Comparison of ENCODE assay signal across 24 mouse cellular contexts in the genomic region with DNA sequence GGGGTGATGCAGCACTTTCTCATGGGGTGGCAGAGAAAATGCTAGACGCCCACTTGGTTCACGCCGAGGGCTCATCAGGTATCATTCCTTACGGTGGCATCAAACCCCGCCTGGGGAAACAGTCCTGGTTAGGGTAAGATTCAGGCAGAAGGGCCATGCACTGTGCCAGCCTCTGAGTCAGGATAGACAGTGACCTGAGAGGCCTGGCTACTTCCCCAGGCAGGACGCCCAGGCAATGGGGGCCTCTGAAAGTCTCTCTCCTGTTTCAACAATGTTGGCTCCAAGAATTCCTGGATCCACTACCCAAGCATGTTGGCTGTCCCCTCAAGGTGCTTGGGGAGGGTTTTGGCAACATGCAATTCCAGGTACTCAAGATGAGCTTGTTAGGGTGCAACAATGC. TPM values are rescaled to one million over a fixed set of nuclear protein-coding genes. Genes with fewer than 3 reads are reported as not detected.
DNase-seq lines count a peak whose midpoint lies in the region; ATAC-seq and TF ChIP-seq lines count a peak whose summit lies in the region.
"Had no signal": no experiment of that assay in that cellular context is flagged by ENCODE, and none has a peak within 500 bp of the region (broad histone marks: within the 10 kb centered on the region; RNA-seq: fewer than 3 reads in every experiment).

No protein-coding gene starts in this region.

- DNase-seq in forebrain, embryonic 14.5 days (ENCODE audit: low spot score) = no peak
- no peak for DNase-seq in forebrain, embryonic 10.5 days (ENCODE audit: extremely low spot score, low spot score)
- peak; percentile 75 for DNase-seq in gastrocnemius, adult 2 months
- DNase-seq in gastrocnemius, postnatal 14 days = no peak
- DNase-seq in forebrain, postnatal 0 days = no peak
- DNase-seq: adrenal gland, postnatal 10 days; adrenal gland, postnatal 36 days; cerebellum, adult 18-20 months; cerebellum, adult 9-10 months; cerebellum, postnatal 14 days; heart, adult 18-20 months; heart, postnatal 10 days; heart, postnatal 36 days; kidney, adult 18-20 months; kidney, adult 9 months had no signal

- no peak overlapping the region for H3K4me2 ChIP-seq in forebrain, embryonic 14.5 days (ENCODE audit: low read length)
- no peak overlapping the region for H3K4me2 ChIP-seq in forebrain, embryonic 16.5 days (ENCODE audit: low read length)
- H3K4me2 ChIP-seq in forebrain, postnatal 0 days (ENCODE audit: low read depth) = no peak overlapping the region
- H3K4me2 ChIP-seq: heart, embryonic 12.5 days; heart, embryonic 15.5 days; hindbrain, embryonic 13.5 days had no signal

- H3K36me3 ChIP-seq in forebrain, embryonic 14.5 days (ENCODE audit: control insufficient read depth, insufficient read depth, low read length) = peaks cover 27% of the 10 kb centered on the region
- peaks cover 48% of the 10 kb centered on the region for H3K36me3 ChIP-seq in forebrain, embryonic 10.5 days (replicated peaks)
- H3K36me3 ChIP-seq in forebrain, embryonic 16.5 days (ENCODE audit: control insufficient read depth, insufficient read depth) = no peaks in the 10 kb centered on the region
- H3K36me3 ChIP-seq in forebrain, postnatal 0 days (ENCODE audit: insufficient read depth) = peaks cover 19% of the 10 kb centered on the region; the same call in 1 of the 2 replicates
- H3K36me3 ChIP-seq: heart, embryonic 15.5 days had no signal

- H3K4me1 ChIP-seq in forebrain, embryonic 14.5 days (ENCODE audit: control insufficient read depth, insufficient read depth, low read length) = no peaks in the 10 kb centered on the region
- H3K4me1 ChIP-seq in forebrain, embryonic 10.5 days = no peaks in the 10 kb centered on the region
- peaks cover 18% of the 10 kb centered on the region for H3K4me1 ChIP-seq in forebrain, embryonic 16.5 days (replicated peaks; ENCODE audit: control insufficient read depth, insufficient read depth, low read length)
- 0 out of 2 replicates have a peak, but pooled peaks cover 5% of the 10 kb centered on the region for H3K4me1 ChIP-seq in forebrain, postnatal 0 days (ENCODE audit: insufficient read depth)
- H3K4me1 ChIP-seq: heart, embryonic 12.5 days; heart, embryonic 15.5 days; hindbrain, embryonic 10.5 days had no signal

- WGBS in forebrain, embryonic 14.5 days = 92% methylated on average over 6 of the region's 6 CpGs
- 94% methylated on average over 6 of the region's 6 CpGs for WGBS in forebrain, embryonic 10.5 days
- 88% methylated on average over 6 of the region's 6 CpGs for WGBS in forebrain, embryonic 16.5 days
- 84% methylated on average over 6 of the region's 6 CpGs for WGBS in forebrain, postnatal 0 days

- intact Hi-C loops in gastrocnemius, adult 2 months (cut with DNase I) = loop anchor here (5.0 kb wide), 2 partner anchors 63 to 333 kb away; no protein-coding TSS in a partner anchor
- intact Hi-C loops in gastrocnemius, postnatal 14 days (cut with DNase I; ENCODE audit: low total_unique reads) = no loop called here

- no peak overlapping the region for H3K9ac ChIP-seq in forebrain, embryonic 14.5 days (ENCODE audit: low read length)
- H3K9ac ChIP-seq in forebrain, embryonic 16.5 days (replicated peaks; ENCODE audit: low read depth, low read length) = no peak overlapping the region
- H3K9ac ChIP-seq in forebrain, postnatal 0 days = no peak overlapping the region
- H3K9ac ChIP-seq: heart, embryonic 12.5 days; heart, embryonic 15.5 days; hindbrain, embryonic 13.5 days had no signal

- no peaks in the 10 kb centered on the region for H3K9me3 ChIP-seq in forebrain, embryonic 14.5 days (replicated peaks; ENCODE audit: control insufficient read depth, low read length)
- H3K9me3 ChIP-seq in forebrain, embryonic 10.5 days = no peaks in the 10 kb centered on the region
- H3K9me3 ChIP-seq in forebrain, embryonic 16.5 days (ENCODE audit: control insufficient read depth, low read length) = no peaks in the 10 kb centered on the region
- H3K9me3 ChIP-seq in forebrain, postnatal 0 days (ENCODE audit: low read length) = no peaks in the 10 kb centered on the region
- H3K9me3 ChIP-seq: heart, embryonic 12.5 days; heart, embryonic 15.5 days; hindbrain, embryonic 10.5 days; hindbrain, embryonic 13.5 days had no signal

- H3K27ac ChIP-seq in forebrain, embryonic 14.5 days (ENCODE audit: low read depth, low read length) = peak overlapping the region; percentile 63; the same call in 1 of the 2 replicates
- no peak overlapping the region for H3K27ac ChIP-seq in forebrain, embryonic 10.5 days
- H3K27ac ChIP-seq in gastrocnemius, adult 2 months = peak overlapping the region; percentile 35
- peak overlapping the region; percentile 82 for H3K27ac ChIP-seq in forebrain, embryonic 16.5 days (ENCODE audit: low read length)
- peak overlapping the region; percentile 76 for H3K27ac ChIP-seq in forebrain, postnatal 0 days (ENCODE audit: low read depth, low read length)
- H3K27ac ChIP-seq: heart, embryonic 15.5 days; hindbrain, embryonic 10.5 days; hindbrain, embryonic 13.5 days had no signal

- no peak for ATAC-seq in forebrain, embryonic 14.5 days
- ATAC-seq in forebrain, embryonic 16.5 days = no peak
- ATAC-seq in forebrain, postnatal 0 days = no peak
- no peak for ATAC-seq in monocyte, adult 5-6 weeks (replicated peaks; ENCODE audit: insufficient number of reproducible peaks, low FRiP score, low TSS enrichment, poor library complexity, severe bottlenecking)
- ATAC-seq: CD4-positive, CD25-positive, alpha-beta regulatory T cell, adult 4 months; hindbrain, embryonic 16.5 days; intestine, embryonic 16.5 days had no signal

- TF ChIP-seq CTCF in gastrocnemius, adult 2 months (IDR thresholded peaks at IDR 0.05) = no peak
- TF ChIP-seq CTCF in forebrain, postnatal 0 days (IDR thresholded peaks at IDR 0.05; ENCODE audit: low read depth) = no peak

- no peaks in the 10 kb centered on the region for H3K27me3 ChIP-seq in forebrain, embryonic 14.5 days (replicated peaks; ENCODE audit: control insufficient read depth, insufficient read depth, low read length)
- H3K27me3 ChIP-seq in forebrain, embryonic 10.5 days (ENCODE audit: poor library complexity, severe bottlenecking) = no peaks in the 10 kb centered on the region
- H3K27me3 ChIP-seq in forebrain, embryonic 16.5 days (replicated peaks; ENCODE audit: control insufficient read depth, insufficient read depth, low read length) = no peaks in the 10 kb centered on the region
- no peaks in the 10 kb centered on the region for H3K27me3 ChIP-seq in forebrain, postnatal 0 days (ENCODE audit: insufficient read depth, low read length)
- H3K27me3 ChIP-seq: heart, embryonic 12.5 days; heart, embryonic 15.5 days; hindbrain, embryonic 13.5 days had no signal

- no peak overlapping the region for H3K4me3 ChIP-seq in forebrain, embryonic 14.5 days (ENCODE audit: low read depth, low read length)
- no peak overlapping the region for H3K4me3 ChIP-seq in forebrain, embryonic 10.5 days
- no peak overlapping the region for H3K4me3 ChIP-seq in gastrocnemius, adult 2 months
- H3K4me3 ChIP-seq in forebrain, embryonic 16.5 days (replicated peaks; ENCODE audit: low read length) = no peak overlapping the region
- H3K4me3 ChIP-seq in forebrain, postnatal 0 days (ENCODE audit: low read depth, low read length) = no peak overlapping the region
- H3K4me3 ChIP-seq: heart, embryonic 12.5 days; heart, embryonic 15.5 days; hindbrain, embryonic 10.5 days; hindbrain, embryonic 13.5 days had no signal

RNA-seq across cellular contexts. Expression of gene Cabp7, which starts 23.3 kb away (rescaled TPM):
- 1.4 and 1.5 TPM in 2 replicates for polyA plus RNA-seq in forebrain, embryonic 14.5 days (2014; fragmentation: Nextera tagmentation; extraction: Ambion mirVana)
- polyA plus RNA-seq in forebrain, embryonic 10.5 days (2016; fragmentation: Nextera tagmentation; extraction: Ambion mirVana) = 0.15 TPM in 1 of 2 replicates, not detected in the other
- total RNA-seq in gastrocnemius, adult 2 months (2021) = under 1 TPM; 0.17 to 0.18 TPM
- total RNA-seq in gastrocnemius, postnatal 14 days (2021) = under 1 TPM; 0.66 to 0.69 TPM
- polyA plus RNA-seq in forebrain, embryonic 16.5 days (2015; fragmentation: Nextera tagmentation; extraction: Ambion mirVana) = 1.5 and 1.6 TPM in 2 replicates
- total RNA-seq in forebrain, postnatal 0 days (2014; rRNA removed) = 5.3 and 5.5 TPM in 2 replicates
- polyA plus RNA-seq in forebrain, postnatal 0 days (2015; fragmentation: Nextera tagmentation; extraction: Ambion mirVana) = 1.3 and 1.6 TPM in 2 replicates
- total RNA-seq in monocyte, adult 5-6 weeks (2017) = 0.85 TPM in 1 of 3 replicates, not detected in the others
- total RNA-seq: heart, adult 18-20 months; heart, postnatal 10 days; heart, postnatal 36 days had no signal
